Mouse (Mus musculus): ENCODE data around the gene Larp1.

DNA sequence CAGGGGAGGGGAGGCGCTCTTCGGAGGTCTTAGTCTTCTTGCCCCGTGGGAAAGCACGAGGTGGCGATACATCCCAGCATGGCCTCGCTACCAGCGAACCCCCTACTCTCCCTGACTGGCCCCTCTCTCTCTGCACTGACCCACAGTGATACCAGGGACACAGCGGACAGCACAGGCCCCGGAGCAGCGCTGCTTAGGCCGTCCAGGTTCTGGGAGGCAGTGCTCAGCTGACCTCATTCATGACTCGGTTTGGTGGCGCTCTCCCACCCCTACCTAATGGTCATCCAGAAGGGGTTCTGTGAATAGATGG is 94.4 kb downstream of the Larp1 start:
- TF ChIP-seq POLR2A (IDR thresholded peaks at IDR 0.05; ENCODE audit: insufficient read depth, low read depth, low read length) (no peak), CTCF (IDR thresholded peaks at IDR 0.05; ENCODE audit: insufficient read depth, low read depth, low read length) (no peak)
